Mouse (Mus musculus): ENCODE data around the gene Prpsap1. TPM values are rescaled to one million over a fixed set of nuclear protein-coding genes. Genes with fewer than 3 reads are reported as not detected.
A peak's percentile ranks its signal among the peaks of the same experiment; 100 is the strongest.

Gene Prpsap1
- 10 to 100 TPM; 70.6 to 82.9 TPM for total RNA-seq (2021)
- long read RNA-seq, experiment 1, transcript Prpsap1-201 (10 exons, 1,841 nt): major isoform, 109 of 127 reads
- long read RNA-seq, experiment 1, partial matches to known transcripts: 2 of 127 reads
- long read RNA-seq, experiment 1, other reads (novel, unspliced or antisense): 11 of 127 reads
- long read RNA-seq, experiment 2, transcript Prpsap1-201 (10 exons, 1,841 nt): major isoform, 83 of 108 reads
- long read RNA-seq, experiment 2, partial matches to known transcripts: 3 of 108 reads
- long read RNA-seq, experiment 2, other reads (novel, unspliced or antisense): 18 of 108 reads

DNA sequence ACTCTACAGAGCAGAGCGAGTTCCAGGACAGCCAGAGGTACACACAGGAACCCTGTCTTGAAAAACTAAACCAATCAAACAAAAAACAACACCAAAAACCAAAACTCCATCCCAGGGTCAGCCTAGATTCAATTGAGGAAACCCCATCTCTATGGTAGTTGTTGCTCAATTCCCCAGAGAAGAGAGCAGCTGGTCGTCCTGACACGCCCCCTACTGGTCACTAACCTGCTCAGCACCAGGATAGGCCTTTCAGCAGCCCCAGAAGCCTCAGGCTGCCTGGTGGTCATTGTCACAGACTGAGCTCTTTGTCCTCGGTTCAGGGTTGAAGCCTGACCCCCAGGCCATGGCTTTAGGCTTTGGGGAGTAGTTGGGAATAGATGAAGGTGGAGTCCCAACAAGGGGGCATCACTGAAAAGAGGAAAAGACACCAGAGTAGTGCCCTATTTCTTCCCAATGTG is at the start of gene Prpsap1:
Gene Prpsap1, minus strand, starts transcription at position 408 of the 458 bp plus-strand sequence.
- intact Hi-C loops (cut with DNase I): loop anchor here (5.0 kb wide), 1 partner anchor 38 kb away; the partner anchor contains the start of gene Sphk1
- DNase-seq (ENCODE audit: low spot score in 2 of 2): no peak

DNA sequence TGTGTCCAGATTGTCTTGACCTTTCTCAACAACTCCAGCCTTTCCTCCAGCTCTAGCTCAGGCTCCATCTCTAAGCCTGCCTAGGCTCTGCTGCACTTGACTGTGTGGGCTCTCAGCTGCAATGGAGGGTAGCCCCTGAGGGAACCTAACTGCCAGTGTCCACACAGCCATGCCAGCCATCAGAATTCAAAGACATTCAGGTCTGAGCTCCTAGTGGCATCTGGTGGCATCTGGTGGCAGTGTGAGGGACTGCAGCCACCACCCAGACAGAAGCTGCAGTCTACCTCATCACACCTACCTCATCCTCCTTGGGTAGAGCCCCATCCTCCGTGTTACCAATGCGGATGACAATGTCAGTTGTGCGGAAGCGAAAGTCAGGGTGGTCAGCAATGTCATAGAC is 49.1 kb upstream of the Prpsap1 start:
- peak; percentile 67 to 80 for DNase-seq (ENCODE audit: low spot score in 2 of 2)
- intact Hi-C loops (cut with DNase I): no loop called here

DNA sequence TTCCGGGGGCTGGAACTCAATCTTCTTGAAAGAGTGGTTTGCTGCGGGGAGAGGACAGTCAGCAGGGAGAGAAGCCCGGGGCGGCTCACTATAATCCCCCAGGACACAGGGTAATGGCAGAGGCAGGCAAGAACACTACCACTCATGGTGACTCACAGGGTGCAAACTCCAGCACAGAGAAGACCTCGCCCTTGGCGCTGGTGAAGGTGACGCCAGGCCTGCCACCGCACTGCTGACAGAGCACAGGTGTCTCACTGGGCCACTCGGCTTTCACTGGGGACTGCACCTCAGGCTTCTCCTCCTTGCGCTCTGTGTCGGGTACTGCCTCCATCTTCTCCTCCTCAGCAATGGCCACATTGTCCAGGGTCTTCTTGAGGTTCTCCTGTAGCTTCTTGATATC is 47.2 kb upstream of the Prpsap1 start:
- DNase-seq (ENCODE audit: low spot score in 2 of 2): no peak
- intact Hi-C loops (cut with DNase I): no loop called here

DNA sequence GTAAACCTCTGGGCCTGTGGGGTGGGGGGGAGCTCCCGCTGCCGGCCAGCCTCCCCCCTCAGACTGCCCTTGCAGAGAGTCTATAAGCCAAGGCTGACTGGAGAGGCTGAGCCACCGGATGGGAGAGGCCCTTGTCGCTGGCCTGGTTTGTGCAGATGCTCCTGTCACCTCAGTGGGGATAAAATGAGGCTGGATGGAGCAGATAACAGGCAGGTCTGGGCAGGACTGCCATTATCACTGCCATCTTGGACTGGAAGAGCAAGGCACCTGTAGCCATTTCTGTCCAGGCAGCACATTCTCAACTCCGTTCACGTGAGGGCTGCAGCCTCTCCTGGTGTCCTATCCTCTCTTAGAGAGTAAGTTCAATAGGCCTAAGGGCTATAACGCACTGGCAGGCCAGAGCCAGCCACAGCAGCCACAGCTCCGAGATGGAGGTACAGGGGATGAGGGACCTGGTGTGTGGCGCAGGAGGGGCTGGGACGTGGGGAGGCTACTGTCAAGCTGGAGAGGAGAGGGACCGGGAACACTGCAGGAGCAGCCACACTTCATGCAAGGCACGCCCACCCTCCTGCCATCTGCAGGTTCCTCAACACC is 44.2 kb upstream of the Prpsap1 start:
- intact Hi-C loops (cut with DNase I): no loop called here

DNA sequence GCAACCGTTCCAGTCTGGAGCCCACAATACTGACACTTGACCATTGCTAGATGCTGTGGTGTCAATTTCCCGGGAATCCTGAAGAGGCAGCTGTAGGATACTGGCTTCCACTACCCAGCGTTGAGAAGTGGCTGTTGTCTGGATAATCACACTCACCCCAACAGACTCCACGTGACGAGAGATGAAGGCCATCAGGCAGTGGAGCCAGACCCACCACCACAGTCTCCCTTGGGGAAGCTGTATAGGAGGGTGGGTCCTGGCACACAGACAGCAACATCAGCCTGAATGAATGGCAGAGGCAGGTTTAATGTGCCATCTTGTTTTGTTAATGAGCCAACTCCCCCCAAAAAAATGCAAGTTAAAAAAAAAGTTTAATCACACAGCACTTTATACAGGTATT is 43.4 kb upstream of the Prpsap1 start:
- DNase-seq (ENCODE audit: low spot score in 2 of 2): no peak

More for the DNA sequence above, 44.2 kb upstream of the Prpsap1 start:
- DNase-seq (ENCODE audit: low spot score in 2 of 2): no peak

DNA sequence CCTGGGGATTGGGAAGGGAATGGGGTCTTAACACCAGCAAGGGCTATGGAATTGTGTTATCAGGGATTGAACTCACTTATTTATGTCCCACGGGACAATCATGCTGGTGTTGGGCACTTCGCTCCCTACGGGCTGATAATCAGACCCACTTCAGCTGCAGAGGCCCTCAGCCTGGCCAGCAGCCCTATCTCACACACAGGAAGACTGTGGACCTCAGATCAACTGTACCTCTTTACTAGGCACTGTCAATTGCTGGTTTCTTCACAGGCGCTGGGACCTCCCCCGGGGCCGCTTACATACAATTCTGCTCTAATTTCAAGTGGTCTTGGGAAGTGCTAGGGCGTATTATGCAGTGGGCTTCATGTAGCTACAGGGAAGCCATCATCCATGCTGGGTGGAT is 42.7 kb upstream of the Prpsap1 start:
- intact Hi-C loops (cut with DNase I): no loop called here
- DNase-seq (ENCODE audit: low spot score in 2 of 2): no peak

More for the DNA sequence above, 43.4 kb upstream of the Prpsap1 start:
- intact Hi-C loops (cut with DNase I): no loop called here

DNA sequence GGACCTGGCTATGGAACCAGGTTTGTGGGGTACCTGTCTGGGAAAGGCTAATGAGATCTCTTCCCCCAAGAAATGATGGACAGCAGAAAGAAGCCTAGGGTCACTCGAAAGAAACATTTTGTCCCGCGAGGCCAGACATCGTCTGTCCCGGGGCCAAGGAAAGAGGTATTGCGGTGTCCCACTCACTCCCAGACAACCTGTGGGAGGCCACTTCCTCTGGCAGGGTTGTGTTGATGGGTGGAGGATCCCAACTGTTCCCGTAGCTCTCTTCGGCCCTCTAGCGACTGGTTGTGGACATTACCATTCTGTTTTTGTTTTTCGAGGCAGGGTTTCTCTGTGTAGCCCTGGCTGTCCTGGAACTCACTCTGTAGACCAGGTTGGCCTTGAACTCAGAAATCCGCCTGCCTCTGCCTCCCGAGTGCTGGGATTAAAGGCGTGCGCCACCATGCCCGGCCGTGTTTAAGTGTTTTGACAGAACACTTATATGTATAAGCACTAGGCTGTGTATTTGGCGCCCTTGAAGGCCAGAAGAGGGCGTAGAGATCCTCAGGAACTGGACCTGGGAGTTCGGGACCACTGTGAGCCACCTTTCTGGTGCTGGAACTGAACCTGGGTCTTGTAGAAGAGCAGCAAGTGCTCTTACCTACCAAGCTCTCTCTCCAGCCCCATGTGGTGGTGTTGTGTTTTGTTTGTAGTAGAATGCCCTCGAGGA is 40.3 kb upstream of the Prpsap1 start:
- intact Hi-C loops (cut with DNase I): loop anchor here (5.0 kb wide), 1 partner anchor 42 kb away; the partner anchor contains the start of gene Prpsap1
- peak; percentile 67 to 73 for DNase-seq (ENCODE audit: low spot score in 2 of 2)

DNA sequence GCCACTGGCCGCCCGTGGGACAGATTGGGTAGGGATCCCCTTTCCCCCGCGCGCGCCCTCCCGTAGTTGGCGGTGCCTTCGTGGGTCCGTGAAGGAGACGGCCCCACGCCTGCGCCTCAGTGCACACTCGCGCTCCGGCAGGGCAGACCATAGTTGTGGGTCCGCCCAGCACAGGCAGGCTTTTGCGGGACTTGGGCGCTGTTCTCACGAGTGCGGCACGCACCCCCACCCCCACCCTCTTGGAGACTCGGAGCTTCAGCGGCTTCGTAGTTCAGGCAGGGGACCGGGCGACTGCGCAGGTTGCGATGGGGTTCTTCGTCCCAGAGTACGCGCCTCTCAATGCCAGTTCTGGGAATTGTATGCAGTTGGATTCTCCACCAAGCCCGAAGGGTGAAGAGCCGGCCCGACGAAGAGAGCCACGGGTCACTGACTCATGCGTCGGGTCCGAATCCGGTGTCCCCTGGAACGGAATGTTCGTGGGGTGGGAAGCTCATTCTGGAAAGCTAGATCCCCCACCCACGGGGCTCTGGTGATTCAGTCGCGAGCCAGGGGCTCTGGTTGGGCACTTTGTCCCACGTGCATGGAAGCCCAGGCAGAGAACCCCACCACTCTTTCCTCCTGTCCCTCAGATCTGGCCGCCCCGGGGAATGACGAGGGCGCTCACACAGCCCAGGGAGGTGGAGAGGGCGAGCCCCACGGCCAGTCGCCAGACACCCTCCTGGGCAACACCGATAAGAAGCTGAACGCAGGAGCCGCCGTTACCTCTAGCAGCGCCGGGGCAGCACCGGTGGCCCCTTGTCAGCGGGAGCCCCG is 39.5 kb upstream of the Prpsap1 start:
- intact Hi-C loops (cut with DNase I): loop anchor here (5.0 kb wide), 1 partner anchor 41 kb away; the partner anchor contains the start of gene Prpsap1
- no peak for DNase-seq (ENCODE audit: low spot score in 2 of 2)

DNA sequence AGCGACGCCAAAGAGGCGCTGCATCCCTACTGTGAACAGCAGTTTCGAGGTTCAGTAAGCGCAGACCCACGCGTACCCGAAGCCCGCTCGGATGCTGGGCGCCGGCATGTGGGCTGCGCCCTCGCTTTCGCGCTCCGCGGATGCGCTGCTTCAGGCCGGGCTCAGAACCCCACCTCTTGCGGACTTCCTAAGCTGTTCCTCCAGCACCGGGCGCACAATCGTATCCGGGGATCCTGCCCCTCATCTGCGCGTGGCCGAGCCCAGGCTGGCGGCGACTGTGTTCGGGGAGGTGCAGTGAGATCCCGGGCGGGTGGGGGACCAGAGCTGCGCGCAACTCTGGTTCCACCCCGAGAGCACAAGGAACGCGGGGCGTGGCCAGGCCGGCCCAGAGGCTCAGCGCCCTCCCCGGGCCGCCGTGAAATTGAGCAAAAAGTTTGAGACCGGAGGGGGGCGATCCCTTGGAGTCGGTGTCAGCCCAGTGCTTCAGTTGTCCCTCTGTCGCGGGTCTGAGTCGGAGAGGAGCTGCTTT is 38.9 kb upstream of the Prpsap1 start:
- DNase-seq (ENCODE audit: low spot score in 2 of 2): peak in 1 of 2 experiments; percentile 52
- intact Hi-C loops (cut with DNase I): loop anchor here (5.0 kb wide), 1 partner anchor 41 kb away; the partner anchor contains the start of gene Prpsap1

DNA sequence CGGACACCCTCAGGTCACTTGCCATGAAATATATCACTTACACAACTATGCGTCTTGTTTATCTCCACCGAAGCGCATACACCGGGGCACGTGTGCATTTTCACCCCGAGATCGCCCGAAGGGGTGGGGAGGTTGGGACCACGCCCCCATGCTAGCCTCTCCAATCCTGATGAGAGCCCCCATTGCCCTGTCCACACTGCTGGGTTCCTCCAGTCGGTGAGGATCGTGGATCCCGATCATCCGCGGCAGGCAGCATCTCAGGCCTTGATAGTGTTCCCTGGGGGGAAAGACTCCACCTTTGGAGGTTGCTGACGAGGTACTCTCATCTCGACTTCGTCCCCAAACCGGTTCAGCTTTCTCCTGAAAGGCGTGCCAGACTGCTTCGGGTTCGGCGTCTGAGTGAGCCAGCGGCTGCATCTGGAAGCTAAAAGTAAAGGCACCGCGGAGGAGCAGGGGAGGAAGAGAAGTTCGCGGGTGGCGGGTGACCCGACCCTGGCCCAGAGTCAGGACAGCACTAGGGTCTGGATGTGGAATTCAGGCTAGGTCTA is 38.3 kb upstream of the Prpsap1 start:
- intact Hi-C loops (cut with DNase I): loop anchor here (5.0 kb wide), 1 partner anchor 40 kb away; the partner anchor contains the start of gene Prpsap1
- DNase-seq (ENCODE audit: low spot score in 2 of 2): no peak

DNA sequence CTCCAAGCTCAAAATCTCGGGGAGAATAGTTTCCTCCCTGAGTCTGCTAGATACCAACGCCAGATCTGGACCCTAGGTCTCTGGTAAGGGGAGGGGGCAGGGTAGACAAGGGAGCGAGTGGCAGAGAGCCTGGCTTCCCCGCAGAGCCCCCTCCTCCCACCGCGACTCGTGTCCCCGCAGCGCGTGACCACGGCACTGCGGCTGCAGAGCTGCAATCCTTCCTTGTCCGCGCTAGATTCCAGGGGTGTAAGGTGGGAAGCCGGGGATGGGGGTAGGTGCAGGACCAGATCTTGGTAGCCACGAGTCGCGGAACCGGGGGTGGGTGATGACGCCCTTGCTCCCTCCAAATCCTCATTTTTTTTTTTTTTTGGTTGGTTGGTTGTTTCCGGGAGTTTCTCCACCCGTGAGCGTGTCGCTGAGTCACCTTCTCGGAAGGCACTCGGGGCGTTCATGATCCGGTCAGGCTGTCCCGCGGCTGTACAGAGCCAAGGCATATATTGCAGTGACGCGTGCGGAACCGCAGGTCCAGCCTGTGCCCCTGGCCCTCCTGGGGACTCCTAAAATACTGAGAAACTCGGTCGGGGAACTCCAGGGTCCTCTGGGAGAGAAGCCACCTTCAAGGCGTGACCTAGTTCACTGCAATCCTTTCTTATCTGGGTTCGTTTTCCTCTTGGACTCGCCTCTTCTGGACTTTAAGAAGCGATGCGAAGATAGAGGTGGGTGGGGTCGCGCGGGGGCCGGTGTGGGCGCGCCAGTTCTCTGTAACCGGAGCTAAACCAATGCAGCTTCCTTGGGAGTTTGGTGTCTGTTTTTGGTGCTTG is 37.6 kb upstream of the Prpsap1 start:
- DNase-seq (ENCODE audit: low spot score in 2 of 2): no peak
- intact Hi-C loops (cut with DNase I): loop anchor here (5.0 kb wide), 1 partner anchor 39 kb away; the partner anchor contains the start of gene Prpsap1

DNA sequence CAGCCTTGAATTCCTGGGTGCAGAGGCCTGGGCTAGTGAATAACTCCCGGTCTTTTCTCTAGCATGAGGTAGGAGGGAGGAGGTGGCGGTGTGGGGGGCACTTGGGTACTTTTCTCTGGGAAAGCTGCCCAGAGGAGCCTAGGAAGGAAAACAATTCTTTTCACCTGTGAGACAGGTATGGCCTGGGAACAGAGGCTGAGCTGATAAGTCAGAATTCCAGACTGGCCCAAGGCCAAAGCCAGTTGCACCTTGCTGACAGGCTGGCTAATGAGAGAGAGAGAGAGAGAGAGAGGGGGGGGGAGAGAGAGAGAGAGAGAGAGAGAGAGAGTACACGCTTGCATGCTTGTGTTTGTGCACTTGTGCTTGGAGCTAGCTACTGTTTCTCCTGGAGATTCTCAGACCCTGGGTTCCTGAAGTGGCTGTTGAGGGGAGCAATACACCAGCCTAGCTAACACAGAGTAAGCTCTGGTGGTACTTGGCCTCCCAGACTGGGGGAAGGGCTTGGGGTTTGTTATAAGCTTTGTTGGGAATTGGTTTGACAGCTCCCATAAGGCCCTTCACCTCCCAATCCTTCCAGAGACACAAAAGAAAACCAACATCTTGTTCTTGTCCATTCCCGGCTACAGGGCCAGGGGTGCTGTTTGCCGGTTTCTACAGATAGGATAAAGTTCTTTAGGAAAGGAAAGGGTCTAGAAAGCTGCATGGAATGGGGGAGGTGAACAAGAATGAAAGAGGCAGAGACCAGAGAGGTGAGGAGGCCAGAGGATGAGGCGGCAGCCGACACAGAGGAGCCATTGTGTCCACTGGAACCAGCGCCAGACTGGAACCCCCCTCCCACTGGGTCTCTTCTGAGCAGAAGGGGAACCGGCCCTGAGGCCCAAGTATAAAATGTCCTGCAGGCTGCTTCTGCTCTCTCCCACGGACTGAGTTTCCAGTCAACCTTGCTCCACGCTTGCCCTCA is 36.5 kb upstream of the Prpsap1 start, which contains the start of gene Sphk1:
Gene Sphk1, plus strand, starts transcription at position 739 of the 961 bp plus-strand sequence.
- intact Hi-C loops (cut with DNase I): loop anchor here (5.0 kb wide), 1 partner anchor 38 kb away; the partner anchor contains the start of gene Prpsap1
- no peak for DNase-seq (ENCODE audit: low spot score in 2 of 2)

DNA sequence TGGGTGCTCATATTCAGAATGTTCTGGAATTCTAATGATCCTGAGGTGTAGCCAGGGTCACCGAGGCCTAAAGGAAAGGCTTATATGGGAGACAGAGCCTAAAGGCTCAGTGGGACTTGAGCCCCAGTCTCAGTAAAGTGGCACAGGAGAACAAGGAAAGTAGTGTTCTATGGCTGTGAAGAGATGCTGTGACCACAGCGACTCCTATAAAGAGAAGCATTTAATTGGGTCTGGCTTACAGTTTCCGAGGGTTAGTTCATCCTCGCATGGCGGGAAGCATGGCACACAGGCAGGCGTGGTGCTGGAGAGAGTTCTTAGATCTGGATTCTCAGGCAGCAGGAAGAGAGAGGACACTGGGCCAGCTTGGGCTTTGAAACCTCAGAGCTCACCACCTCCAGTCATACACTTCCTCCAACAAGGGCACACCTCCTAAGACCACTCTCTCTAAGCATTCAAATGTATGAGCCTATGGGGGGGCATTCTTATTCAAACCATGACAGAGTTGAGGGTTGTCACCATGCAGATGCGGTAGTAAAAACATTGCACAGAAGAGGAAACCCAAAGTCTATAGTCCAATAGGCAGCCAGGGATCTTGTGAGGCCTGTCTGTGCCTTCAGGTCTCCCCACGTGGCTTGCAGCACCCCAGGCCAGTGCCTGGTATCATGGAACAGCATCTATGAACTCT is 34.8 kb upstream of the Prpsap1 start:
- intact Hi-C loops (cut with DNase I): no loop called here
- no peak for DNase-seq (ENCODE audit: low spot score in 2 of 2)

DNA sequence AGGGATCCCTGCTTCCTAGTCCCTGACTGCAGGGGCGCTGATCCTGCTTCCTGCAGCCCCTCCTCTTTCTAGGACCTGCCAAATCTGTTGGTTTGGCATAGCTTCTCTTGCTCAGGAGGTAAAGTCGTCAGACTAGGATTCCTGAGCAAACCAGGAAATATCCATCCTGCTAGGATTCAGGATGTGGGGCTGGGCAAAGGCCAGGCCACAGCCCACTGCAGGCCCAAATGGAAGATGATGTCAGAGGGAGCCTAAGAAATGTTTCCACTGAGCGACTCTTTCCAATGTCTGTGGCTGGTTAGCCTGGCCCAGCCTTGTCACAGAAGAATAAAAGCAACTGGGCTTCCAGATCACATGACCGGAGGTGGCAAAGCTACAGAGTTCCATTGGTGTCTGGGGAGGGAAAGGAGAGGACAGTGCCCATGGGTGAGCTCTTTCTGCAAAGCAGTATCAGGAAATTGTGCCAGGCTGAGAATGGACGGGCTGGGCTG is 29.7 kb upstream of the Prpsap1 start:
- intact Hi-C loops (cut with DNase I): no loop called here
- no peak for DNase-seq (ENCODE audit: low spot score in 2 of 2)

DNA sequence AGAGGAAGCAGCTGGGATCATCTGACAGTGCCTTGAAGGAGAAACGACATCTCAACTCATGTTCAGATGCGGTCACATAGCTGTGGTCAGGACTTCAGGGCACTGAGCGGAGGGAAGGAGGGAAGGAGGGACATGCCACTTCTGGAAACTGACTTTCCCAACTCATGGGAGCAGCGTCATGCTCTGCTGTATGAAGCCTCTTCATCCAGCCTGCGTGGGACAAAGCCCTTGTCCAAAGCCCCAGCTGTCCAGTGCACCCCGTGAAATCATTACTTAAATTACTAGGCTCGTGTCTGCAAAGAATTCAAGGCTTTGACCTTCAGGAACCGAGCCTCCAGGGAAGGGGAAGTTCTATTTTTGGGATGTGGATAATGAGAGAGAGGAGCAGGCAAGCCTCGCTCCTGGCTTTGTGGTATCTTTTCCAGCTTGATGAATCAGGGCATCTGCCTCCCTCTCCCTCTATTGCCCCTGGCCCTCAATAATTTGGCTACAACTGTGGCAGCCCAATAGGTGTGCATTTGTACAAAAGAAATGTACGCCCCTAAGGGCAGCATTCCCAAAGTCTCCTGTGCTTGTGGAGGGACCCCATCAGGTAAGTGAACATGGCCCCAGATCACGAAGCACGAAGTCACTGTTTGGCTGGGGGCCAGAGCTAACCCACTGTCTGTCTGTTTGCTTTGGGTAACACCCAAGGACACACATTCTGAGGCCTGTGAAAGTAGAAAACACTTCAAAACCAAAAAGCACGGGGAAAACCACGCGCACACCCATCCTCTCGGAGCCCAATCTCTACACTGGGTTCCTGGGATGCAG is 29.1 kb upstream of the Prpsap1 start:
- intact Hi-C loops (cut with DNase I): no loop called here
- no peak for DNase-seq (ENCODE audit: low spot score in 2 of 2)
